Mouse (Mus musculus) testis, adult 2 months (tissue): Measurements from ENCODE around the gene Alkbh1.

Source experiments
- CTCF ChIP-seq: fragments of 200-500 bp; IDR thresholded peaks from 2 replicates; pipeline ENCODE4 v1.5.1; 2012; ENCODE audit warnings: low read depth, mild to moderate bottlenecking, inconsistent platforms, low read length, moderate library complexity; ENCODE audit not compliant: control insufficient read depth, insufficient read depth, insufficient replicate concordance
- POLR2A ChIP-seq: fragments of 200-500 bp; IDR thresholded peaks from 2 replicates; pipeline ENCODE4 v1.6.1; 2012; ENCODE audit warnings: low read depth, mild to moderate bottlenecking, inconsistent platforms, low read length, moderate library complexity; ENCODE audit not compliant: control insufficient read depth

GRCm38 (mm10) chr12:87442177-87443114 is 1.4 kb downstream of the Alkbh1 start:
- TF ChIP-seq CTCF (no peak), POLR2A (no peak)
